Mouse (Mus musculus) ES-CJ7 (cell line): ENCODE results near the gene Wdr13.

Source experiments
- DNase-seq: peaks from one replicate; pipeline ENCODE4 v3.0.0; 2011; ENCODE audit warnings: low read depth, low spot score

Gene Wdr13

DNA sequence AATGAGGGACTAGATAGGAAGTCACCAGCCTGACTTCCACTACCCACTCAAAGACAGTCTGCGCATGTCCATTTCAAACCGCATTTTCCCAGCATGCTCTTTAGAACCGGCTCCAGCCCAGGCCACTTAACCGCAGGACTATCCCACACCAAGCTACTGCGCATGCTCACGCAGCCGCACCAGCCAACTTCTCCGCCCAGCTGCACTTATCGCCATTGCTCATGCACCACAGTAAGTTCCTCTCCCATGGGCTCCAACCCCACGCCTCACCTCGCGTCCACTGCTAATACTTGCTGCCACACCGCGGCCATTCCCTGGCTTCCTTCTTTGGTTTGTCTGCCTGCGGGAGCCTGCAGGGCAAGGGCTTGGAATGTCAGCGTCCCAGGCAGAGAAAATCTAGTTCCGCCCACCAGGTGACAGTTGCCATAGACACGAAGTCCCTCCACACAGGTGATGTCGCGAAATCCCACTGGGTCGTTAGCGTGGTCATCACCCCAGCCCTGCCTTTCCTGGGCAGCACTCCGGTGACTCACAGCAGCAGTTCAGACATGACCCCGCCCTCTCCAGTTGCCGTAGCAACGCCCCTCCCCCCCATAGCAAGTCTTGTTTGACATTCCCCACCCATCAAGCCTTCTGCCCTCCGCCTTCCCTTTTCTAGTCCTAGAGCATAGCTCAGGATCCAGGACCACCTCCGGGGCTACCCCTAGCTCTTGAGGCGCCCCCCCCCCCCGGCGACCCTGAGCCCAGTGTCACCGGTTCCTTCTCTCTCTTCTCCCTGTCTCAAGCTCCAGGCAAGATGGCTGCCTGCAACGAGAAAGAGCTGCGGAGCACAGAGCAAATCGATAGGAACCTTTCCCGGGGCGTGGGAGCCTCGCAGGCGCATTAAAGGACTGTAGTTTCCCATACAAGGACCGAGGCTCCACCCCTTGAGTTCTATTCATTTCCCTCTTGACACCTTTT lies at the start of gene Wdr13:
TSS of gene Wdr13 (minus strand) at position 876 of the 960 bp plus-strand sequence.
- DNase-seq, result peak; percentile 95

DNA sequence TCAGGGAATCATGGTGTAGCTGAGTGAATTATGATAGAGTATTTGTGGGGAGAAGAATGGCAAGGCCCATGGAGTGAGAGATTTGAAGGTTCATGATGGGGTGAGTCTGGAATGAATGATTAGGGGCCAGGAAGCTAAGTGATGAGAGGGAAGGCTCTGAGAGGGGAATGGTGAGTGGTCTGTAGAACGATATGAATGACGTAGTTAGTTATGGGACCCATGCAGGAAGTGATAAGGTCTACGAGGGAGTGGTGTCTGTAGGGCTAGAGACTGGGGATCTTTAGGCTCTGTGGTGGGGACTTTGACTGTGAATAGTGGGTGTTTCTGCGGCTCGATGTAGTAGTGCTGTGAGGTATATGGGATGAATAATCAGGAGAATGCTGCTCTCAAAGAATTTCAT lies 47.0 kb upstream of the Wdr13 start:
- DNase-seq, result no peak

DNA sequence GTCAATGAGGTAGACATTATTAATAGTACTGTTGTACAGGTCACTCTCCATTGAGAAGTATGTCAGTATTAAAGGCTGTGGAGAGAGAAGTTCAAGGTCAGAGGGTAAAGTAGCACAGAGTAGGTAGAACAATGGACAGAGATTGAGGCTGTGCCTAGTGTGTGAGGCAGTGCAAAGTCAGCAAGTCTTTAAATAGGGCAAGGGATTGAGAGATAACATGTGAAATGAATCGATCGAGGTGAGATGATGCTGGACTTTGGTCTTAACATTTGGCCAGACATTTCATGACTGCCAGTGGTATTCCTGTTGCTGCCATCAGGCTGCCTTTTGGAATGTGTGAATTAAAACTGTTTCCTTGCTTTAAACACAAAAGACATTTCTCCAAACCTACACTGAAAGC lies 46.2 kb upstream of the Wdr13 start:
- DNase-seq, result no peak

DNA sequence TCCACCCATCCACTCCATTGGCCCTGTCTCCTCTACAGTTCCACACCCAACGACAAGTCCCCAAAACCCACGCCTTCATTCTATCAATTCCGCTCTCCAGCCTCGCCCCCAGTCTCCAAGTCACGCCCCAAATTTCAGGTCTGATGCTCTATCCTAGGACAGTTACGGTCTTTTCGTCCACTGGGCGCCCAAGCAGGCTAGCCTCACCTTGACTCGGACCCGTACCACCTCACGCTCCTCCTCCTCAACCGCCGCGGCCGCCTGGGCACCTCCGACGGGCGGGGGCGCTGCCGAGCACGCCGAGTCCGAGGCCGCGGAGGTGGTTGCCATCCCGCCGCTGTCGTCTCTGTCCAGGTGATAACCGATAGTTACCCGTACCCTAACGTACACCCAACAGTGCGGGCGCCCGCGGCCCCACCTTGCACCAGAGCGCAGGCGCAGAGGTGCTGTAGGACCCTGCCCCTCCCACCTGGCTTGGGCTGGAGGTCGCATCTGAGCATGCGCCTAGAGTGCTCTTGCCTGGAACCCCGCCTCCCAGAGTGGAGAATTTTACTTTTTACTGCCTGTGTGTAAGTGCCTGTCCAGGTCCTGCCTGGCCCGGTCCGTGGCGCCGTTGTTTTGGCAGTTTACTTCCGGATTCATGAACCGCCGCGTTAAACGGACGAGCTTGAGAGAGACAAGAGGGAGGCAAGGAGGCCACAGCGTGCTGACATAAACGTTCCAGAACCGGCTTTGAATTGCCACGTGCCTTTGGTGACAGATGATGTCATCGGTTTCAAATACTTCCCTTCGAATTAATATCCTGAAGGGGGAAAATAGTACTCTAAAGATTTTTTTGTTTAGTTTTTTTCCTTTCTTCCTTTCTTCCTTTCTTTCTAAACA lies 43.1 kb upstream of the Wdr13 start, which contains the start of gene Tbc1d25:
TSS of gene Tbc1d25 (minus strand) at position 678 of the 882 bp plus-strand sequence.
- DNase-seq, result peak; percentile 91

DNA sequence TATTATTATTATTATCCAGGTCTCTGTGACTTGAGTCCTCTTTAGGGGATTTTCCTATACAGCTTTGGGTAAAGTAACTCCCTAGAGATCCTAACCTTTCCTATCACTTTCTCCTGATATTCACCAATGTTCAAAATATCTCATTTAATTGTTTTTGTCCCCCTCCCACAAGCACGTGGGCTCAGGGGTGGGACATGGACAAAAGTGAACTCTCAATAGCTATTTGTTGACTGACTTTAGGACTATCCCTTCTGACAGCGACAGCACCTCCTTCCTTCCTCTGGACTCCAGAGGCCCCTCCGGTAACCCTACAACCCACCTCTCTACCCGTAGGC lies 42.4 kb upstream of the Wdr13 start:
- no peak for DNase-seq

DNA sequence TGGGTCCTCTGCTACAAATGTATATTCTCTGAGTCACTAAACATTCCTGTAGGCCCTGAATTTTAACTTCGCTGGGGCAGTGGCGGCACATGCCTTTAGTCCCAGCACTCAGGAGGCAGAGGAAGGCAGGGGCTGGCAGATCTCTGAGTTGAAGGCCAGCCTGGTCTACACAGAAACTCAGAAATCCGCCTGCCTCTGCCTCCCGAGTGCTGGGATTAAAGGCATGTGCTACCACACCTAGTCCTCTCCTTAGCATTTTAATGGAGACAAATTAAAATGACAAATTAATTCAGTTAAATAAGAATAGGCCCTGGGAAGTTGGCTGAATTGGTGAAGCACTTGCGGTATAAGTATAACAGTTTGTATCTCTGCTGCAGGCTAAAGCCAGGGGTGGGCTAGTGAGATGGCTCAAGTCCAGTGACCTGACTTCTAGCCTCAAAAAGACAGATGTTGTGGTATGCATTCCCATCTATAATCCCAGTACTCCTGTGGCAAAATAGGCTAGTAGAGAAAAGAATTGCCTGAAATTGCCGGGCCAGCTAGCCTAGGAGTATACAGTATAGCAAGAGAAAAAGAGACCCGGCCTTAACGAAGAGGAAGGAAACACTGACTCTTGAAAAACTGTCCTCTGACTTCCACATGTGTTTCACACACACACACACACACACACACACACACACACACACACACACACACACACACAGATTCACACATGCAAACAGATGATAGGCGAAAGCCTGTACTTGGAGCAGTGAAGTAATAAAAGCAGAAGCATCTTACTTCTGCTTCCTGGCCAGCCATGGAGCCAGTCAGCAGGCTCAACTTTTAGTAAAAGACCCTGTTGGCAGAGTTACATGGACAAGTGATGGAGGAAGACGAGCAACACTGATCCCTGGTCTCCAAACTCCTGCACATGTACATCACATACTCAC lies 35.3 kb upstream of the Wdr13 start:
- peak; percentile 74 for DNase-seq

DNA sequence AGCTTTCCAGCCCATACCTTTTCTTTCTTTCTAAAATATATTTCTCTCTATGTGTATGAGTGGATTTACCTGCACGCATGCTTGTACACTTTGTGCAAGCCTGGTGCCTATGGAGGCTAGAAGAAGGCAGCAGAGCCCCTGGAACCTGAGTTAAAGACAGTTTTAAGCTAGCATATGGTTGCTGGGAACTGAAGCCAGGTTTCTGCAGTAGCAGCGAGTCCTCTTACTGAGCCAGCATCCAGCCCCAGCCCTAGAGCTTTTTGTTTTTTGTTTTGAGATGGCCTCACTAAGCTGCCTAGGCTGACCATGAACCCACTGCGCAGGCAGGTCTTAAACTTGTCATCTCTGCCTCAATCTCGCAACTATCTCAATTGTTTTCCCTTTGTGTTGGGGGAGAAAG lies 31.8 kb upstream of the Wdr13 start:
- DNase-seq, result no peak

DNA sequence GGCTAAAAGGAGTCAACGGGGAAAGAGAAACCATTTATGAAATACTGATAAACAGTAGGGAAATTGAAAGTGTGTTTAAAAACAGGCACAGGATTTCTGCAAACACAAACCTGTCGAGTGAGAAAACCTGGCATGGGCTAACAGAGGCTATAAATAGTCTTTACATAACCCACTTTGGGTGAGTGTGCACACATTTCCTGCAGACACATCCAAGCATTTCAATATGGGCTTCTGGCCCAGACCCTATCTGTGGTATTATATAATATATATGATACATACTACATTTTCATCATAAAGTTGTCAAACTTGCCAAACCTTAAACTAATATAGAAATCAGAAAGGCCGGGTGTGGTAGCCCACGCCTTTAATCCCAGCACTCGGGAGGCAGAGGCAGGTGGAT lies 30.4 kb upstream of the Wdr13 start:
- DNase-seq, result no peak

DNA sequence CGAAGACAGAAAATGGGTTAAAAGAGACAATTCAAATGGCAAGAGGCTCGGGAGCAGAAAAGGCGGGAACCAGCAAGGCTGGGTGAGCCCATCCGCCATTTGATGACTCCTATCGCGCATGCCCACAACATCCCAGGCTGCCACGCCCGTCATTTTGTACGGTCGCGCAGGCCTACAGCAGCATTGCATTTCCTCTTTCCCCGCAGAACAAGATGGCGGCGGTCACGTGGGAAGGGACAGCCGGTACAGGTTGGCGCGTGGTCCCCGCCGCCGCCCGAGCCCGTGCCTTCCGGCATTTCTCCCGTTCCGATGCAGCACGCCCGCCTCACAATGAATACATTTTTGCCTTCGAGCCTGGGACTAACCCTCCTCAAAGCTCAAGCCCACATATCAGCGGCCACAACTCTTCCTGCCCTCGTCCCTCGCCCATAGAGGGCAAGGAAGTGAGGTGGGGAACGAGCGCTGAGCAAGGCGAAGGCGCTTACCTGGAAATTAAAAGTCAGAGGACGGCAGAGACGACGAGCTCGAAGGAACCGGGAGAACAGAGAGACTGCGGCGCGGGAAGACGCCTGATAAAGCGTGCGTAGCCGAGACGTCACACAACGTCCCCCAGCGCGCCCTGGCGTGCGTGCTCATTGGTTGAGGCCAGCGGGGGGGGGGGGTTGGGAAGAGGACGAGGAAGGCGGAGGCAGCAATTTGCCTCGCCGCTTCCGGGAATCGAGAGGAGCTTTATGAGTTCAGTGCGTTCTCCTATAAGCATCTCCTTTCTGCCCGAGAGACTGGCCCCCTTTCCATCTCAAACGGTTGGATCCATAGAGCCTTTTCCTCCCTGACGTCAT lies 12.7 kb upstream of the Wdr13 start, which contains the start of gene Rbm3:
TSS of gene Rbm3 (minus strand) at position 728 of the 839 bp plus-strand sequence.
- peak; percentile 90 for DNase-seq

DNA sequence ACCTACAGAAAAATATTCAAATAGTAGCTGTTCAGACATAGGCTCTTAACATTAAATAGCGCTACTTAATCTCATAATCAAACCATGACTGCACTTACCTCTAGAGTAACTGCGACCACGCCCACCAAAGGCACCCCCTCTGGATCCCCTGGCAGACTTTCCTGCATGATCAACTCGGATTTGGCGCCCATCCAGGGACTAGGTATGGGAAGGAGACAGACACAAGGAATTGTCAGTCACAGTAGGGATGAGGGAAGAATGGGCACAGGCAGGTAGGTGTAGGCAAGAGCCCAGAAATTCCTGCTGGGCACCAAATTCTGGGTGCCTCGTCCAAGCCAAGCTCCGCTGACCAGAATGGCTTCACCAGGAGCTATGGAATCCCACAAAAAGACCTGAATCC lies 11.1 kb upstream of the Wdr13 start:
- no peak for DNase-seq

DNA sequence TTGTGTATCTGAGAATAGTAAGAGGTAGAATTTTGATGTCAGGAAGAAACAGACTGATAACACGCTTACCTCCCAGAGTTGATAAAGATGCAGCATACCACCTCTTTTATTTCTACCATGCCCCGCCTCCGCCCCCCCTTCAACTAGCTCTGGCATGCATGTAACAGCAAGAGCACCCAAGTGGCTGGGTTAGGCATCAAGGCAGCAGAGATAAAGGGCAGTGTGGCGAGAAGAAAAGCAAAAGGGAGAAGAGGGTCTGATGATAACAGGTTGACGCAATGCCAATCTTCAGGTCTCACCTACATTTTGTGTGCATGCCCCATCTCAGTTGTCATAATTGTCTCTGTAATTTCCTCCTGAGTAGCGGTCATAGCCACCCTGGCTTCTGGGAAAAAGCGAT lies 10.3 kb upstream of the Wdr13 start:
- DNase-seq, result no peak

DNA sequence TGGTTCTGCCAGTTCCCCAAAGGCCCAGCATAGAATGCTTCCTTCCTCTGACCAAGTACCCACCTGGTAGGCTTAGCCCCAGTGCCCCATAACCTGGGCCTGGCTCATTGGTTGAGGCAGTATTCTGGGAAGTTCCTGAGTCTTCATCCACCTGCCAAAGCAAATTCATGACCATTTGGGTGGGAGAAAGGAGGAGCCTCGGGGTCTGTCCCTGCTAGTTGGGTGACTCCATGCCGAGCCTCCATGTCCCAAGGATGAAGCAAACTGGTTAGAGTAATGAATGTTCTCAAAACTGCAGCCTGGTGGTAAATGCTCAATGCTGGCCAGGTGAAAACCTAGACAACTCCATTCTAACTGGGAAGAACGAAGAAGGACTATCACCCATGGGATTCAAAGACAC lies 8.4 kb upstream of the Wdr13 start:
- no peak for DNase-seq

DNA sequence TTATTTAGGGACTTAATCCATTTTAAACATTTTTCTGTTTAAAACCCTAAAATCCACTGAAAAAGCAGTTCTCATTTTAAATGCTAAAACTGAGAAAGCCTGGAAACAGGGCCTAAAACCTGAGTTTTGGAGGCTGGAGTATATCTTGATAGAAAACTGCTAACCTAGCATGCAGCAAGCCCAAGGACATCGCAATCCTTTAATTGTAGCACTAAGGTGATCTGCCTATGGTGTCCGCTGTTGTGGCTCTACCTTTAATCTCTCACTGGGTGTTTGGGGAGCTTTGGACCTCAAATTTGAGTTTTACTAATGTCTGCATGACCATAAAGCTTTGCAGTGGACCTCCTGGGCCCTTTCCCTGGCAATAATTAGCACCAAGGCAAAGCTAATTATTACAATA lies 7.8 kb upstream of the Wdr13 start:
- no peak for DNase-seq

DNA sequence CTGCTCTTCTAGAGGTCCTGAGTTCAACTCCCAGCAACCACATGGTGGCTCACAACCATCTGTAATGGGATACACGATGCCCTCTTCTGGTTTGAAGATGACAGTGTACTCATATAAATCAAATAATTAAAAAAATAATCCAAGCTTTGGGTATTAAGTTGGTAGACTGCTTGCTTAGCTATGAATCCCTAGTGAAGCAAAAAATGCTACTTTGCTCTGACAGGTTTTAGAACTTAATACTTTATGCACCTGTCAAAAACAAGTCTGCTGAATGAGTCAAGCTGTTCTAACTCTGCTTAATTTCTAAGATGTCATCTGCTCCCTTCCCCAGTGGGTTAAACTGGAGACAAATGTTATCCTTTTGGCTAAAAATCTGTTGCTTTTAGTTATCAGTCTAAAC lies 6.8 kb upstream of the Wdr13 start:
- DNase-seq, result no peak

DNA sequence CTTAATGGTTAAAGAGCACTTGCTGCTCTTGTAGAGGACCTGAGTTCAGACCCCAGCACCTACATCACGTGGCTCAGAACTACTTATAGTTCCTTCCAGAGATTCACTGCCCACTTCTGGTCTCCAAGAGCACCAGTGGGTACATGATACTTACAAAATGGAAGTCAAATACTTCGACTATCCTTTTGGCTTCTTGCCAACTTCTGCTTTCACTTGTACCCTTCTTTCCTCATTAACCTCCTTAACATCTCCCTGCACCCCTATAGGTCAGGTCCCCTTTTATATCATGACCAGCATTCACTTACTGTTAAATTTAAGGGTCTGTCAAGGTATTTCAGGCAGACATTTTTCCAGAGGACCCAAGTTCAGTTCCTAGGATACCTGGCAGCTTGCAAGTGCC lies 3.2 kb upstream of the Wdr13 start:
- no peak for DNase-seq

DNA sequence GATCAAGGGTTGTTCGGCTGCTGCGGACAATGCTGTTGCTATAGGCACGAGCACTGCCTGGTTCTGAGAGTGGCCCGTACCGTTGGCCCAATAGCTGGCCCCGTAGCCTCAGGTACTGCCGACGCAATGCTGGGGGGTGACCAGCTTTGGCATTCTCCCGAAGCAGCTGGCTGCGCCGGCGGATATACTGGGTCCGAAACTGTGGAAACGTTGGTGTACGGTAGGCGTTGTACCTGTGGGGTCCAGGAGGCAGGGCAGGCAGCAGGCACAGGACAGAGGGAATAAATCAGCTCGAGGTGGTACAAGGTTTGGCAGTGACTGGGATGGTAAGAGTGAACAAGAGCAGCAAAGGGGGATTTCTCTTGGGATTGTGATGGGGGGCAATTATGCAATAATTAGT lies 1.3 kb downstream of the Wdr13 start:
- DNase-seq, result no peak

DNA sequence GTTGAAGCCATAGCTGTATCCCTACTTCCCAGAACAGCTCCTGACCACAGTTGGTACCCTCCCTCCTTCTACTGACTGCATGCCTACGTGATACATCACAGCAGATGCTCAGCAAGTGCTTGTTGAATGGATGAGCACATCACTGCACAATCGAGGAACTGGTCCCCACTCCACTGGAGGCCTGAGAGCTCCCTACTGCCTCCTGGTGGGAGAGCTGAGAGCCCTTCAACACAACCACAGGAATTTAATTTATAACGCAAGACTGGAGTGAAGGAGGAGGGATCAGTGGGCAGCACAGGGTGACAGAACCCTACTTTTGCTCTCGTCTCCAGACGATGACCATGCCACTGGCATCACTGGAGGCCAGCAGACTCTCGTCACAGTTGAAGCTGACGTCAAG lies 7.5 kb downstream of the Wdr13 start:
- peak; percentile 42 for DNase-seq

DNA sequence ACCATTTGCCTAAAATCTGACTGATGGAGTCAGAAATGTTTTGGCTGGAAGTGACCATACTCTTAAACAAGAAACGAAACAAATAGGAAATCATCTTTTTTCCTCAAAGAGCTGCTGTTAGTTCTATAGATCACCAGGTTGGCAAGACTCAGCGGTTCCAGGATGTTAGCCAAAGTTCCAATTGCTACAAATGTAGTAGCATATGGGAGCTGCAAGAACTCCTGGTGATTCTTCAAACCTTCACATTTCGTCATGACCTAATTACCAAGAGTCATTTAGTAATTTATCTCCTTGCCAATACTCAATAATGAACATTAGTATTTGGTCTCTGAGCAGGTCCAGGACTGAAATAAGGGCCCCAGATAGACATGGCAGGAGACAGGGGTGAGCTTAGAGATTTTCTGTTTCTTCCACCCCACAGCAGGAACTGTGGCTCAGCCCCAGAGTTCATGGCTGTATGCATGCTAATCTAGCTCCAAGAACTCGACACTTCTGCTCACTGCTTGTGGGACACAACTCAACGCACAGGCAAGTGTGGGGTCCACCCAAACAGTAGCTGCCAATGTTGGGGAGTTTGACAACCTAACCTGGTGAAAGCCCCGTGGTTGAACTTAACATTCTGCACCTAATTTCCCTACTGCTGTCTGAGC lies 8.7 kb downstream of the Wdr13 start:
- no peak for DNase-seq

DNA sequence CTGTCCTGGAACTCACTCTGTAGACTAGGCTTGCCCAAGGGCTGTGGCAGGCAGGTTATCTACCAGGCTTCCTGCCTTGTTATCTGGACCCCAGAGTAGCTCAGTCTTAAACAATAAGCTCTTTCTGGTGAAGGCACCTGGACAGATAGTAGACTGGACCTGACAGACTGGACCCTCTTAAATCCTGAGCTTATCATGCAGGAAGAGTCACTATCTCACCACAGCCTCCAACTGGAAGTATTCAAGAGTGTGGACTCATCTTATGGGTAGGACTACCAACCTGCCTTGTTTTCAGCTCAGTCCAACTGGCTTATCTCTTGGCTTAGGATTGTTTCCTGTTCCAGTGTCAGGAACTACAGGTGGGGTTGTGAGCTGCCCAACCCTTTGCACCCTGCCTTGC lies 15.4 kb downstream of the Wdr13 start:
- no peak for DNase-seq

DNA sequence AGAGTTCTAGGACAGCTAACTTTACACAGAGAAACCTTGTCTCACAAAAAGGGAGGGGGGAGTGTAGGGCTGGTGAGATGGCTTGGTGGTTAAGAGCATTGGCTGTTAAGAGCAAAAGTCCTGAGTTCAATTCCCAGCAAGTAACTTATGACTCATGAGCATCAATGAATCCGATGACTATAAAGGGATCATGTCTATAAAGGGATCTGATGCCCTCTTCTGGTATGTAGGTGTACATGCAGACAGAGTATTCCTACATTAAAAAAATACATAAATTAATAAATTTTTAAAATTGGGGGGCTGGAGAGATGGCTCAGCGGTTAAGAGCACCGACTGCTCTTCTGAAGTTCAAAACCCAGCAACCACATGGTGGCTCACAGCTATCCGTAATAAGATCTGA lies 17.4 kb downstream of the Wdr13 start:
- no peak for DNase-seq
